Mouse (Mus musculus): Measurements from ENCODE around the gene Ankrd28. TPM values are rescaled to one million over a fixed set of nuclear protein-coding genes. Genes with fewer than 3 reads are reported as not detected.

The Ankrd28 gene
- polyA plus RNA-seq, 1 experiment from 2014 or later: 9.4 TPM

- no peak overlapping the region for H3K27ac ChIP-seq (ENCODE audit: low read length)
- H3K9ac ChIP-seq (ENCODE audit: low read depth, low read length): no peak overlapping the region
- no peaks in the 10 kb centered on the region for H3K4me1 ChIP-seq (ENCODE audit: control insufficient read depth, insufficient read depth, low read length)
- no peak for ATAC-seq
- H3K36me3 ChIP-seq (ENCODE audit: control insufficient read depth, insufficient read depth, low read length): no peaks in the 10 kb centered on the region
- no peaks in the 10 kb centered on the region for H3K27me3 ChIP-seq (ENCODE audit: control insufficient read depth, insufficient read depth, low read depth, low read length)
- WGBS: 91% methylated on average over 10 of the region's 10 CpGs
- no peak overlapping the region for H3K4me2 ChIP-seq (ENCODE audit: low read length)
- H3K4me3 ChIP-seq (ENCODE audit: low read depth, low read length): no peak overlapping the region
- no peaks in the 10 kb centered on the region for H3K9me3 ChIP-seq (replicated peaks; ENCODE audit: control insufficient read depth, low read length, poor library complexity, severe bottlenecking)
Measured at GRCm38 (mm10) chr14:31685680-31686079, 144.8 kb downstream of the Ankrd28 start.

- 84% methylated on average over 7 of the region's 7 CpGs for WGBS
- Histone ChIP-seq H3K4me3 (ENCODE audit: low read depth, low read length) (no peak overlapping the region), H3K36me3 (ENCODE audit: control insufficient read depth, insufficient read depth, low read length) (no peaks in the 10 kb centered on the region), H3K27ac (ENCODE audit: low read length) (no peak overlapping the region), H3K9me3 (replicated peaks; ENCODE audit: control insufficient read depth, low read length, poor library complexity, severe bottlenecking) (no peaks in the 10 kb centered on the region), H3K27me3 (ENCODE audit: control insufficient read depth, insufficient read depth, low read depth, low read length) (no peaks in the 10 kb centered on the region), H3K9ac (ENCODE audit: low read depth, low read length) (no peak overlapping the region), H3K4me2 (ENCODE audit: low read length) (no peak overlapping the region), H3K4me1 (ENCODE audit: control insufficient read depth, insufficient read depth, low read length) (no peaks in the 10 kb centered on the region)
- ATAC-seq: no peak
Measured at GRCm38 (mm10) chr14:31684343-31685040, 146.0 kb downstream of the Ankrd28 start.

GRCm38 (mm10) chr14:31683610-31684009 is 146.8 kb downstream of the Ankrd28 start:
- H3K9ac ChIP-seq (ENCODE audit: low read depth, low read length): no peak overlapping the region
- WGBS: 91% methylated on average over 2 of the region's 2 CpGs
- H3K4me3 ChIP-seq (ENCODE audit: low read depth, low read length): no peak overlapping the region
- no peak for ATAC-seq
- H3K4me1 ChIP-seq (ENCODE audit: control insufficient read depth, insufficient read depth, low read length): no peaks in the 10 kb centered on the region
- no peaks in the 10 kb centered on the region for H3K9me3 ChIP-seq (replicated peaks; ENCODE audit: control insufficient read depth, low read length, poor library complexity, severe bottlenecking)
- no peaks in the 10 kb centered on the region for H3K36me3 ChIP-seq (ENCODE audit: control insufficient read depth, insufficient read depth, low read length)
- no peak overlapping the region for H3K4me2 ChIP-seq (ENCODE audit: low read length)
- H3K27me3 ChIP-seq (ENCODE audit: control insufficient read depth, insufficient read depth, low read depth, low read length): no peaks in the 10 kb centered on the region
- no peak overlapping the region for H3K27ac ChIP-seq (ENCODE audit: low read length)

GRCm38 (mm10) chr14:31681931-31682555 is 148.4 kb downstream of the Ankrd28 start:
- H3K9ac ChIP-seq (ENCODE audit: low read depth, low read length): no peak overlapping the region
- H3K4me2 ChIP-seq (ENCODE audit: low read length): no peak overlapping the region
- WGBS: 46% methylated on average over 5 of the region's 5 CpGs
- no peaks in the 10 kb centered on the region for H3K27me3 ChIP-seq (ENCODE audit: control insufficient read depth, insufficient read depth, low read depth, low read length)
- no peak for ATAC-seq
- H3K9me3 ChIP-seq (replicated peaks; ENCODE audit: control insufficient read depth, low read length, poor library complexity, severe bottlenecking): no peaks in the 10 kb centered on the region
- H3K27ac ChIP-seq (ENCODE audit: low read length): no peak overlapping the region
- no peaks in the 10 kb centered on the region for H3K36me3 ChIP-seq (ENCODE audit: control insufficient read depth, insufficient read depth, low read length)
- no peak overlapping the region for H3K4me3 ChIP-seq (ENCODE audit: low read depth, low read length)
- H3K4me1 ChIP-seq (ENCODE audit: control insufficient read depth, insufficient read depth, low read length): no peaks in the 10 kb centered on the region

GRCm38 (mm10) chr14:31681291-31681690 is 149.2 kb downstream of the Ankrd28 start:
- Histone ChIP-seq H3K9ac (ENCODE audit: low read depth, low read length) (no peak overlapping the region), H3K27ac (ENCODE audit: low read length) (no peak overlapping the region), H3K4me3 (ENCODE audit: low read depth, low read length) (no peak overlapping the region), H3K4me2 (ENCODE audit: low read length) (no peak overlapping the region), H3K9me3 (replicated peaks; ENCODE audit: control insufficient read depth, low read length, poor library complexity, severe bottlenecking) (no peaks in the 10 kb centered on the region), H3K27me3 (ENCODE audit: control insufficient read depth, insufficient read depth, low read depth, low read length) (no peaks in the 10 kb centered on the region), H3K36me3 (ENCODE audit: control insufficient read depth, insufficient read depth, low read length) (no peaks in the 10 kb centered on the region), H3K4me1 (ENCODE audit: control insufficient read depth, insufficient read depth, low read length) (no peaks in the 10 kb centered on the region)
- ATAC-seq: no peak
- 87% methylated on average over 9 of the region's 9 CpGs for WGBS

- no peak overlapping the region for H3K4me2 ChIP-seq (ENCODE audit: low read length)
- no peak overlapping the region for H3K27ac ChIP-seq (ENCODE audit: low read length)
- 99% methylated on average over 3 of the region's 3 CpGs for WGBS
- no peaks in the 10 kb centered on the region for H3K9me3 ChIP-seq (replicated peaks; ENCODE audit: control insufficient read depth, low read length, poor library complexity, severe bottlenecking)
- ATAC-seq: no peak
- H3K9ac ChIP-seq (ENCODE audit: low read depth, low read length): no peak overlapping the region
- H3K27me3 ChIP-seq (ENCODE audit: control insufficient read depth, insufficient read depth, low read depth, low read length): no peaks in the 10 kb centered on the region
- no peak overlapping the region for H3K4me3 ChIP-seq (ENCODE audit: low read depth, low read length)
- no peaks in the 10 kb centered on the region for H3K4me1 ChIP-seq (ENCODE audit: control insufficient read depth, insufficient read depth, low read length)
- no peaks in the 10 kb centered on the region for H3K36me3 ChIP-seq (ENCODE audit: control insufficient read depth, insufficient read depth, low read length)
Measured at GRCm38 (mm10) chr14:31680656-31681055, 149.8 kb downstream of the Ankrd28 start.

GRCm38 (mm10) chr14:31671635-31672320 is 158.7 kb downstream of the Ankrd28 start:
- Histone ChIP-seq H3K4me3 (ENCODE audit: low read depth, low read length) (no peak overlapping the region), H3K4me2 (ENCODE audit: low read length) (no peak overlapping the region), H3K9ac (ENCODE audit: low read depth, low read length) (no peak overlapping the region), H3K36me3 (ENCODE audit: control insufficient read depth, insufficient read depth, low read length) (0 out of 2 replicates have a peak, but pooled peaks cover 4% of the 10 kb centered on the region), H3K9me3 (replicated peaks; ENCODE audit: control insufficient read depth, low read length, poor library complexity, severe bottlenecking) (no peaks in the 10 kb centered on the region), H3K27me3 (ENCODE audit: control insufficient read depth, insufficient read depth, low read depth, low read length) (no peaks in the 10 kb centered on the region), H3K4me1 (ENCODE audit: control insufficient read depth, insufficient read depth, low read length) (no peaks in the 10 kb centered on the region), H3K27ac (ENCODE audit: low read length) (no peak overlapping the region)
- ATAC-seq: no peak
- WGBS: 50% methylated on average over 10 of the region's 10 CpGs

GRCm38 (mm10) chr14:31669642-31670490 is 160.6 kb downstream of the Ankrd28 start:
- Histone ChIP-seq H3K4me3 (ENCODE audit: low read depth, low read length) (no peak overlapping the region), H3K4me1 (ENCODE audit: control insufficient read depth, insufficient read depth, low read length) (no peaks in the 10 kb centered on the region), H3K36me3 (ENCODE audit: control insufficient read depth, insufficient read depth, low read length) (0 out of 2 replicates have a peak, but pooled peaks cover 5% of the 10 kb centered on the region), H3K9me3 (replicated peaks; ENCODE audit: control insufficient read depth, low read length, poor library complexity, severe bottlenecking) (no peaks in the 10 kb centered on the region), H3K4me2 (ENCODE audit: low read length) (no peak overlapping the region), H3K27ac (ENCODE audit: low read length) (peak overlapping the region; percentile 30; the same call in 1 of the 2 replicates), H3K27me3 (ENCODE audit: control insufficient read depth, insufficient read depth, low read depth, low read length) (no peaks in the 10 kb centered on the region), H3K9ac (ENCODE audit: low read depth, low read length) (no peak overlapping the region)
- no peak for ATAC-seq
- 61% methylated on average over 15 of the region's 15 CpGs for WGBS
